Mouse (Mus musculus) adrenal gland, postnatal 0 days (tissue): ENCODE results near the gene Prss40. TPM values are rescaled to one million over a fixed set of nuclear protein-coding genes. Genes with fewer than 3 reads are reported as not detected.

Experiments
- polyA plus RNA-seq: library from polyadenylated mRNA; unstranded; fragments of >200 nt; fragmentation: Nextera tagmentation; extraction: Ambion mirVana; gene quantifications from 2 replicates; pipeline ENCODE4 v1.2.1, GENCODE M21; 2015

Prss40 gene
- not detected in 2 replicates for polyA plus RNA-seq

GRCm38 (mm10) chr1:34560843-34561242, at the start of gene Prss40:
Gene Prss40, minus strand, starts transcription at chr1:34560943.

GRCm38 (mm10) chr1:34578851-34579781, 18.4 kb upstream of the Prss40 start, which contains the start of gene Amer3:
Gene Amer3, plus strand, starts transcription at chr1:34579657.

DNA sequence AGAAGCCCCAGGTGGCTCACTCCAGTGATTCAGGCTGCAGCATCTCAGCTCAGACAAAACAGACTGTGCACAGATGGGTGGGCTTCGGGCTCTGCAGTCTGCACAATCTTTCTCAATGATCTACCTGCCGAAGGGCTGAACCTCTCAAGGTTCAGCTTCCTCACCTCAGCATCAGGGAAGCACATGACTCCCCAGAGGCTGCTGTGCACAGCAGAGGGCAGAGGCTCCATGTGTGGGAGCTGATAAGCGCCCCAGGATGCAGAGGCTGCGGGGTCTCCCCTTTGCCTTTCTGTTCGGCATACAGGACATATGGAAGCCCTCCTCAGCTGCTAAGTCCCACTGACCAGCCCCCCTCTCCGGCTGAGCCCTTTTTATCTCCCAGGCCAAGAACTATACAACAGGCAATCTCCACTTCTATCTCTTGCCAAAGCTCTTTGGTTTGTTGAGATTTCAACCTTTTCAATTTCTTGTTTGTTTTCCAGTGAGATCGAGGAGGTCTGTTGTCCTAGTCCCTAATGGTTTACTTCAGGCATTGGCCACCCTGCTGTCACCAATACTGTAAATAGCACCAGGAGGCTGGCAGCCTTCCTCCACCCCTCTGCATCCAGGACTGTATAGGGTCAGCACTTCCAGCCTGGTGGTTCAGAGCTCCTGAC, 25.6 kb downstream of the Prss40 start, which contains the start of gene Cfc1:
Cfc1 (plus strand) TSS at position 606 of the 656 bp plus-strand sequence.

Other genes with a start within 250 kb of the Prss40 start
- gene Ccdc115, start 121.3 kb downstream of the Prss40 start, polyA plus RNA-seq = 43.5 and 46.7 TPM in 2 replicates
- 49.0 and 64.1 TPM in 2 replicates for gene Imp4, start 121.1 kb downstream of the Prss40 start, polyA plus RNA-seq
- gene Ptpn18, start 101.2 kb downstream of the Prss40 start, polyA plus RNA-seq = 23.3 and 37.0 TPM in 2 replicates
- gene Prss39, start 62.5 kb downstream of the Prss40 start, polyA plus RNA-seq = not detected in 2 replicates
- 0.13 TPM in 1 of 2 replicates, not detected in the other for gene Cfc1, start 25.3 kb downstream of the Prss40 start, polyA plus RNA-seq
- 1.1 and 3.3 TPM in 2 replicates for gene Amer3, start 18.7 kb upstream of the Prss40 start, polyA plus RNA-seq